In the genomic region with DNA sequence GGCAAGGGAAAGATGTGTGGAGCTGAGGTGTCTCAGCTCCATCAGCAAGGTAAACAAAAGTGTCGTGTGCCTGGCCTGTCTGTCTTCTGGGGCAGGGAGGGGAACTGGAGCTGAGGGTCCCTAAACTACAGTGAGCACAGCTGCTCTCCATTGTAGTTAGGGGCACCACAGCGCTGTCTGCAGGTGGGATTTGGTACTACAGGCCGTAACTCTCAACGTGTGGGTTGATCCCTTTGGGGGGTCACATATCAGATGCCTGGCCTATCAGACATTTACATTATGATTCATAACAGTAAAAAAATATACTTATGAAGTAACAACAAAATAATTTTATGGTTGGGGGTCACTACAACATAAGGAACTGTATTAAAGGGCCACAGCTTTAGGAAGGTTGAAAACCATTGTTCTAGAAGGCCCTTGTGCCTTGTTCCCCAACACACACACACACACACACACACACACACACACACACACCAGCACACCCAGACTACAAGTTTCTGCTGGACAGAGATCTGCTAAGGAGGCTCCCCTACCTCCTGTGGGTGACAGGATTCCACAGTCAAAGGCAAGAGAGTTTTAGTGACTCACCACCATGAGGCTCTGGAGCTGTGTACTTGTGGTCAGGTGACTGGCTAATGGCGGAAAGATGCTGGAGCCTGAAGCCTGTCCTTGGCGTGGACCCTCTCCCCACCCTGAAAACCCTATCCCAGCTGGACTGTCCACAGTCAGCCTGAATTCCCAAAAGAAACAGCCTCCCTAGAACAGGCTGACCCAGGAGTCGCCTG, we compare ENCODE assay signal across 10 mouse cellular contexts. TPM values are rescaled to one million over a fixed set of nuclear protein-coding genes. Genes with fewer than 3 reads are reported as not detected.
DNase-seq lines count a peak whose midpoint lies in the region; ATAC-seq and TF ChIP-seq lines count a peak whose summit lies in the region.
"Had no signal": no experiment of that assay in that cellular context is flagged by ENCODE, and none has a peak within 500 bp of the region (broad histone marks: within the 10 kb centered on the region; RNA-seq: fewer than 3 reads in every experiment).

No protein-coding gene starts in this region.

- intact Hi-C loops in left cerebral cortex, adult 2 months (cut with DNase I) = no loop called here

- H3K9ac ChIP-seq in liver, postnatal 0 days (replicated peaks) = no peak overlapping the region
- H3K9ac ChIP-seq: embryonic facial prominence, embryonic 15.5 days; limb, embryonic 13.5 days had no signal

- no peak for DNase-seq in left cerebral cortex, adult 2 months (ENCODE audit: extremely low spot score in 1 of 2, low spot score in 2 of 2)
- DNase-seq in left cerebral cortex, adult 11 months (ENCODE audit: low spot score) = no peak
- DNase-seq in A20 (ENCODE audit: low read depth, low spot score) = peak; percentile 46
- no peak for DNase-seq in liver, postnatal 0 days
- DNase-seq in yolk sac, embryonic 10.5 days (ENCODE audit: low spot score) = no peak
- DNase-seq in kidney, adult 9 months = no peak
- DNase-seq: adrenal gland, postnatal 36 days had no signal

- peak; percentile 49 for TF ChIP-seq CTCF in left cerebral cortex, adult 2 months (IDR thresholded peaks at IDR 0.05)
- peak; percentile 99 for TF ChIP-seq CTCF in E14TG2a.4 (conservative IDR thresholded peaks at IDR 0.05; ENCODE audit: low read length)
- peak; percentile 69 for TF ChIP-seq CTCF in liver, postnatal 0 days (IDR thresholded peaks at IDR 0.05; ENCODE audit: low read depth)

- no peak overlapping the region for H3K4me3 ChIP-seq in left cerebral cortex, adult 2 months
- H3K4me3 ChIP-seq in E14TG2a.4 (replicated peaks; ENCODE audit: low read length) = no peak overlapping the region
- no peak overlapping the region for H3K4me3 ChIP-seq in liver, postnatal 0 days (ENCODE audit: low read depth, low read length)
- H3K4me3 ChIP-seq: embryonic facial prominence, embryonic 15.5 days; limb, embryonic 13.5 days had no signal

- H3K36me3 ChIP-seq in E14TG2a.4 (ENCODE audit: insufficient read depth, low read length) = no peaks in the 10 kb centered on the region
- H3K36me3 ChIP-seq in liver, postnatal 0 days (replicated peaks; ENCODE audit: insufficient read depth, low read length) = no peaks in the 10 kb centered on the region
- H3K36me3 ChIP-seq: embryonic facial prominence, embryonic 15.5 days; limb, embryonic 13.5 days had no signal

- H3K9me3 ChIP-seq in E14TG2a.4 (ENCODE audit: low read length) = no peaks in the 10 kb centered on the region
- H3K9me3 ChIP-seq in liver, postnatal 0 days (ENCODE audit: low read length) = no peaks in the 10 kb centered on the region
- H3K9me3 ChIP-seq: embryonic facial prominence, embryonic 15.5 days; limb, embryonic 13.5 days had no signal

- no peak overlapping the region for H3K27ac ChIP-seq in left cerebral cortex, adult 2 months
- H3K27ac ChIP-seq in liver, postnatal 0 days (ENCODE audit: low read depth) = no peak overlapping the region
- H3K27ac ChIP-seq: embryonic facial prominence, embryonic 15.5 days; limb, embryonic 13.5 days had no signal

- H3K4me2 ChIP-seq in liver, postnatal 0 days (ENCODE audit: low read depth, low read length) = no peak overlapping the region
- H3K4me2 ChIP-seq: embryonic facial prominence, embryonic 15.5 days; limb, embryonic 13.5 days had no signal

- no peak for TF ChIP-seq EP300 in liver, postnatal 0 days (IDR thresholded peaks at IDR 0.05; ENCODE audit: low read depth)

- H3K4me1 ChIP-seq in E14TG2a.4 (replicated peaks; ENCODE audit: low read depth, low read length) = peaks cover 35% of the 10 kb centered on the region
- peaks cover 38% of the 10 kb centered on the region for H3K4me1 ChIP-seq in liver, postnatal 0 days (ENCODE audit: insufficient read depth)

- H3K27me3 ChIP-seq in E14TG2a.4 (ENCODE audit: insufficient read depth, low read length) = peaks cover 38% of the 10 kb centered on the region
- H3K27me3 ChIP-seq in liver, postnatal 0 days (ENCODE audit: insufficient read depth, low read length) = no peaks in the 10 kb centered on the region
- H3K27me3 ChIP-seq: embryonic facial prominence, embryonic 15.5 days; limb, embryonic 13.5 days had no signal

- no peak for ATAC-seq in liver, postnatal 0 days

- 55% methylated on average over 7 of the region's 7 CpGs for WGBS in liver, postnatal 0 days (ENCODE audit: insufficient replicate concordance)

RNA-seq across cellular contexts. Expression of a gene that starts 7.4 kb away (rescaled TPM):
- 10 to 100 TPM; 16.2 to 16.5 TPM for total RNA-seq in left cerebral cortex, adult 2 months (2021)
- polyA plus RNA-seq in liver, postnatal 0 days (2015; fragmentation: Nextera tagmentation; extraction: Ambion mirVana) = 22.8 and 24.4 TPM in 2 replicates

RNA-seq across cellular contexts. Expression of a gene that starts 17.2 kb away (rescaled TPM):
- 10 to 100 TPM; 19.7 to 21.5 TPM for total RNA-seq in left cerebral cortex, adult 2 months (2021)
- polyA plus RNA-seq in liver, postnatal 0 days (2015; fragmentation: Nextera tagmentation; extraction: Ambion mirVana) = 55.6 and 62.2 TPM in 2 replicates

RNA-seq across cellular contexts. Expression of a gene that starts 38.7 kb away (rescaled TPM):
- total RNA-seq in left cerebral cortex, adult 2 months (2021) = 100 to 1,000 TPM; 131 to 151 TPM
- polyA plus RNA-seq in liver, postnatal 0 days (2015; fragmentation: Nextera tagmentation; extraction: Ambion mirVana) = 1.8 and 1.9 TPM in 2 replicates

RNA-seq across cellular contexts. Expression of a gene that starts 47.4 kb away (rescaled TPM):
- total RNA-seq in left cerebral cortex, adult 2 months (2021) = 100 to 1,000 TPM; 144 to 157 TPM
- 26.7 and 29.3 TPM in 2 replicates for polyA plus RNA-seq in liver, postnatal 0 days (2015; fragmentation: Nextera tagmentation; extraction: Ambion mirVana)

RNA-seq across cellular contexts. Expression of a gene that starts 51.3 kb away (rescaled TPM):
- 1 to 10 TPM; 1.1 to 1.2 TPM for total RNA-seq in left cerebral cortex, adult 2 months (2021)
- polyA plus RNA-seq in liver, postnatal 0 days (2015; fragmentation: Nextera tagmentation; extraction: Ambion mirVana) = 1.3 and 1.6 TPM in 2 replicates

Comparison
In these comparisons a context has a peak if more than half of its experiments do, and no peak if none do; other contexts are left out.
1. CTCF ChIP-seq: peak in every context shown above with its lines; median percentile 99 in E14TG2a.4; 69 in liver, postnatal 0 days; 49 in left cerebral cortex, adult 2 months.